Mouse (Mus musculus): ENCODE measurements at regions not wholly inside any gene's neighbourhood (a gene's known extent, or its start where the extent isn't known, plus 50 kb on each side); places are given as distances from the start of the nearest gene placed in this dataset.
A peak's percentile ranks its signal among the peaks of the same experiment; 100 is the strongest.

DNA sequence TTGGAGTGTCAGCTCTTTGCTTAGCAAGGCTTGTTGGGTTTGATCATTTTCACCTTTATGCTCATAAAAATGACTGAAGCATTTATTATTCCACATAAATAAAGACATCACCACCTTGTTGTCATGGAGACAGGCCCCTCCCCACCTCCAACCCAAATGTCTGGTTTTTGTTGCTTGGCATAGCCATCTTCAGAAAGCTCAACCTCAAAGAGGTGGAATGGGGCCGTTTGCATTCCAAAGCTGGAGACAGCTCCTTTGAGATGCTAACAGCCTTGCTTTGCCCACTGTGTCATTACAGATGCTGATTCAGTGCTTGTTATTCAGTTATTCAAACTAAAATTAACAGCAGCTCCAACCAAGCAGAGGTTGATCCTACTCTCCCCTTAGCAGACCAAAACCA, 51.9 kb upstream of the Lgalsl start:
- intact Hi-C loops (cut with DNase I) = no loop called here
- no peak for DNase-seq (ENCODE audit: low spot score in 2 of 2)

DNA sequence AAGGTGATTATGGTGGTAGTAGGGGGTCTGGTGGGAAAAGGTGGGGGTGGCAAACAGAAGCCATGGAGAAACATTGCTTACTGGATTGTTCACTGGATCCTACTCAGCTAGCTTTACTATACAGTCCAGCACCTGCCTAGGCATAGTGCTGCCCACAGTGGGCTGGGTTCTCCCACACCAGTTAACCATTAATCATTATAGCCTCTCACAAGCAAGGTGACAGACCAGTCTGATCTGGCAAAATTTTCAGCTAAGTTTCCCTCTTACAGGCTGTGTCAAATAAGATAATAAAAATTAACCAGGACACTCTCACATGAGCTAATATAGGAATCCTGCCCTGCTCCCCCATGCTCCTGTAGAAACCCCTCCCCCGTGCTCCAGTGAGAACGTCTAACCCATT, 53.1 kb upstream of the Lgalsl start:
- intact Hi-C loops (cut with DNase I) = no loop called here

DNA sequence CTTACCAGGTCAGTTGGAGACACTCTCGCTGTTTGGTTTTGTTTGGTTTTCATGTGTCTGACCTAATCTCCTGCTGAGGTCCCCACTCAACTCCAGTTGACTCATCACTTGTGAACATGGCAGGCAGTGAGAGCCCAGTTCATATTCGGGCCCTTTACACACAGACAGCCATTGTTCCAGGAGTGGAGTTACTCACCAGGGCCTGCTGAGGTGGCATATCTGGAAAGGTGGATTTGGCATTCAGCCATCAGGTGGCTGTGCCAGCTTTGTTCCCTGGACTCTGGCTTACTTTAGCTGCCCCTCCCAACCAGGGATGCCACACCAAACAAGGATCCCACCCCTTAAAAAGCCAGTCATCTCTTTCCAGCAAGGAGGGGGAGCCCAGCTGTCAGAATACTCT, 56.2 kb upstream of the Lgalsl start:
- intact Hi-C loops (cut with DNase I) = no loop called here
- DNase-seq (ENCODE audit: low spot score in 2 of 2) = no peak

More for the DNA sequence above, 53.1 kb upstream of the Lgalsl start:
- DNase-seq (ENCODE audit: low spot score in 2 of 2) = no peak

DNA sequence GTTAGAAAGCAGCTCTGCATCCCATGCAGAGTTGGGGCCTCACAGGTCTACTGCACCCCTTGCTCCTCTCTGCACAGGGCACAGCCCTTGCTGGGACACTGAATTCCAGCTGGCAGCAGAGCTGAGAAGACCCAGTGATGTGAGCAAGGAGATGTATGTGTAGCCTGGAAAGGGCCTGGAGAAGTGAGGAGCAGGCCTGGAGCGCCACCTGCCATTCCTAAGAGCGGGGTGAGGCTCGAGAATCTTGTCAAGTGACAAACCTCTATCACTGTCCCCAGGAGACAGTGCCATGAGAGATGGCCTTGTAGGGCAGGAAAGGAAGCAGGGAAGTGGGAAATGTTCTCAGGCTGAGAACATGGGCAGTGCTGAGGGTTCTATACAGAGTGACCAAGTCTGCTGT, 59.6 kb upstream of the Lgalsl start:
- intact Hi-C loops (cut with DNase I) = no loop called here

DNA sequence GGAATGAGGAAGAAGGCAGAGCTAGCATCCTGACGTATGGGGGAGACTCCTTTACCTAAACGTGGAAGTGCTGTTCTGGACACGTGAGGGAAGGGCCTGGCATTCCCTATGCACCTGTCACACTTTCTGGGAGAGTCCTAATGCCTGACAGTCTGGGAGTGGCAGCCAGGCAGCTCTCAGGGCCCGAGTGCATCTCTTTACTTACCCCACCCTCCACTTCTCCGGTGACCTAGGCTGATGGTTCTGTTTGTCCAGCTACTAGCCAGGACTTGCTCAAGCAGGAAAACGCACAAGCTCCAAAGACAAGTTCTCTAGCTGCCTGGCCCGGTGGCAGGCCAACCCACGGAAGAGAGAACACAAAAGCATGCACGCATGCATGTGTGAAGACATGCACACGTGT, 60.9 kb upstream of the Lgalsl start:
- DNase-seq (ENCODE audit: low spot score in 2 of 2) = no peak
- intact Hi-C loops (cut with DNase I) = no loop called here

More for the DNA sequence above, 59.6 kb upstream of the Lgalsl start:
- no peak for DNase-seq (ENCODE audit: low spot score in 2 of 2)

DNA sequence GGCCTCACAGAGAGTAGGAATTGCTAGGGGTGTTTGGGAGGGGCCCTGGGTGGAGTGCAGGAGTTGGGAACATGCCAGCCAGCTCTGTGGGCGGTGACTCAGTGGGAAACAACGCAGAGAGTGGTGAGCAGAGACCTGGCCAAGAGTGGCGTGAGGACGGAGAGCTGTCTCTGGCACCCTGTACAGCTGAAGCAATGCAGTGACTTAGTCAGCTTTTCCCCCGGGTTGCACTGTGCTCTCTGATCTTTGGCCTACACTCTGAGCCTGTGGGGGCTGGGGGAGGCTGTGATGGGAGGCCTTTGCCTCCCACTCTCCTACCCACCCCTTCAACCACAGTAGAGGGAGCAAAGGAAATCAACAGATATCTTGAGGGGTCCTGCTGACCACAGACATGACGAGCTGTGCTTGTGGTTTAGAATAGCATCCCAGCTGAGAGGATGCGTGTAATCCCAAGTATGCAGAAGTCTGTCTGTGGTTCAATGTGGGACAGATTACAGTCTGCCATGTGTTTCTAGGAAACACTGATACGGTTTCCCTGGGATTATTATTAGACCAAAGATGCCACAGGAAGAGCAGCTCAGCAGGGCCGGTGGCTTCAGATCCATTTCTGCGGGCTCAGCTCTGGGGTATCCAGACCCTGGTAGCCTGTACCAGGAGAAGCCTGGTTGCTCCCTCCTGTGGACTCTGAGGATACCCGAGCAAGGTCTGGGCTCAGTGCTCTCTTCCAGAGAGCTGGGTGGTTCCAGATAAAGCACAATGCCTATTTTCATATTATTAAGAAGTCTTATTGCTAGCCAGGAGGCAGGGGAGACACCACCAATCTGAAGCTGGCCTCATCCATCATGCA, 65.6 kb upstream of the Lgalsl start:
- DNase-seq (ENCODE audit: low spot score in 2 of 2) = no peak
- intact Hi-C loops (cut with DNase I) = no loop called here

DNA sequence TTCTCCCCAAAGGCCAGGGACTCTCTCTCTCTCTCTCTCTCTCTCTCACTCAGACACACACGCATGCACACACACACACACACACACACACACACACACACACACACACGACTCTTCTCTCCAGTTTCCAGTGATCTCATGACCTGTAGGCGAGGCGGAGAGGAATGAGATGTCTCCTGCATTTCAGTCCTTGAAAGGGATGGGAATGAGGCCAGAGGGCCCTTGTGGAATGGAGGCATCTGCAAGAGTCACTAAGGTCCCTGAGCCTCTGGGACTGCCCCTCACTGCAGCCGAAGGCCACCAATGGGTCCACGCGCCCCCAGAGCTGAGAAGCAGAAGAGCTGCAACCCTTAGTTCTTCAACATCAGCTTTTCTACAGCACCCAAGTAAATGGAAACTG, 66.6 kb upstream of the Lgalsl start:
- DNase-seq (ENCODE audit: low spot score in 2 of 2) = no peak
- intact Hi-C loops (cut with DNase I) = no loop called here

DNA sequence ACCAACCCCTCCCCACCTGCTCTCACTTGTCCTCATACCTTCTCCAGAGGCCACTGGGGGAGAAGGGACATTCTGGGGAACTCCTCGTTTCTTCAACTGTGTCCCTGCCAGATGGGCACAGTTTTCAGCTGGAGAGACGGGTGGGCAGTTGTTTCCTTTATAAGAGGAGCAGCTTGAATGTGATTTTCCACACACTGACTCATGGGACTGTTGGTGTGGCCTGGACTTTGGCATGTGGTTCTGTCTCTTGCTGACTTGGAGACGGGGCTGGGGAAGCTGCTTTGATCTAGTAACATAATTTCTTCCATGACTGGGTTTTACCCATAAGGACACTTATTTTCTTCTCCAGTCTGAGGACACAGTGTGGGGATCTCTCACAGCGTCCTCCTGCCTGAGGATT, 67.7 kb upstream of the Lgalsl start:
- intact Hi-C loops (cut with DNase I) = no loop called here
- DNase-seq (ENCODE audit: low spot score in 2 of 2) = peak in 1 of 2 experiments; percentile 62

DNA sequence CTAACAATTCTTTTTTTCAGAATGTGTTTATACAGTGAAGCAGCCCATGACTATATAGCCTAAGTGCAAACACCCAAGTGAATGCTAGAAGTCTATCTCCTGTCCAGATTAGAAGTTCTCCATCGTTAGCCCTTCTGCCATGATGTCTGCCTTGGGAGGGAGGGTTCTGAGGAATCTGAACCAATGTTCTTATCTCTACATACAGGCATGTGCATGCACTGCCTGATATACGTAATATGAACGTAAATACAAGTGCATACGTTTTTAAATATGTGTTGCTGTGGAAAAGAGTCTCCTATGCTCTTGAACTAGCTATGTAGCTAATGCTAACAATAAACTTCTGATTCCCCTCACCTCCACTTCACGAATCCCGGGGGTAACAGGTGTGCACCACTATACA, 68.9 kb upstream of the Lgalsl start:
- intact Hi-C loops (cut with DNase I) = no loop called here
- DNase-seq (ENCODE audit: low spot score in 2 of 2) = no peak

DNA sequence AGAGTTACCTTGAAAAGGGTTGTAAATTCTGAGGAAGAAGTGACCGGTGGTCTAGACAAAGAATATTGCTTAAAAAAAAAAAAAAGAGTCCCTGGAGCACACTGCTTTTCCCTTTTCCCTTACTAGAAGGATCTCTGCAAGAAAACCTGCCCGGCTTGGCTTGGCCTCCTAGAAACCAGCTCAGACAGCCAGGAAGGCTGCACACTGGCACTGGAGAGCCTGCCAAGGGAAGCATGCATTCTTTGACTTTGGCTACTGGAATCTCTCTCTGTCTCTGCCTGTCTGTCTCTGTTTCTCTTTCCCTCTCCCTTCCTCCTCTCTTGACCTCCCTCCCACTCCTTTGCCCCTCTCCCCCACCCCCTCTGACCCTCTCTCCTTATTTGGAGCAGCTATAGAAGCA, 71.1 kb upstream of the Lgalsl start:
- intact Hi-C loops (cut with DNase I) = no loop called here
- DNase-seq (ENCODE audit: low spot score in 2 of 2) = no peak

DNA sequence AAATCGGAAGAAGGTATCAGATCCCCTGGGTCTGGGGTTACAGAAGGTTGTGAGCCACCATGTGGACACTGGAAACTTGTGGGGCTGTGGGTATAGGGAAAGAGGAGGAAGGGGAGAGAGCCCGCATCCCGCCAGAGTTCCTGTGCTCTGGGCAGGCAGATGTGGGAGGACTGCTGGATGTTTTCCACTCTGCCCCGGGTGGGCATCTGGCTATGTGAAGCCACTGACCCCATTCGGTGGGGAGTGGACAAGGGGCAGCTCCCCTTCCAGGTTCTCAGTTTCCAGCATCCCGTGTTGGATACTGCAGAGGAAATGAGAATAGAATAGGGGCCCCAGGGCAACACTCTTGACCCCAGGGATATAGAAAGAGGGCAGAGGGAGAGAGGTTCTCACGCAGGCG, 72.1 kb upstream of the Lgalsl start:
- no peak for DNase-seq (ENCODE audit: low spot score in 2 of 2)
- intact Hi-C loops (cut with DNase I) = no loop called here

DNA sequence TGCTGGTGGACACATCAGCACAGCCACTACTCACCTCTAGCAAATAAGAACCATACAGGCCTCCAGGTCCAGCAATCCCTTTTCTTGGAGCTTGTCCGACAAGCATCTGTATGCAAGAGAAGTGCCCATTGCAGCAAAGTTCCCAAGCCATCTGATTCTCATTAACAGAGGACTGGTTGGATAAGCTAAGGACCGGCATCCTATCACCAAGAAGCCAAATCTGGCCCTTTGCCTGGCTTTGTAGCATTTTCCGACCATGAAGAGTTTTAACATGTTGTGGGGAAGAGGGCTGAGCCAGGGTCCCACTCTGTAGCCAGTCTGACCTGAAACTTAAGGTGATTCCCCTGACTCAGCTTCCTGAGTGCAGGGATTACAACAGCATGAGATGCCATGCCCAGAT, 77.1 kb upstream of the Lgalsl start:
- DNase-seq (ENCODE audit: low spot score in 2 of 2) = no peak
- intact Hi-C loops (cut with DNase I) = no loop called here

DNA sequence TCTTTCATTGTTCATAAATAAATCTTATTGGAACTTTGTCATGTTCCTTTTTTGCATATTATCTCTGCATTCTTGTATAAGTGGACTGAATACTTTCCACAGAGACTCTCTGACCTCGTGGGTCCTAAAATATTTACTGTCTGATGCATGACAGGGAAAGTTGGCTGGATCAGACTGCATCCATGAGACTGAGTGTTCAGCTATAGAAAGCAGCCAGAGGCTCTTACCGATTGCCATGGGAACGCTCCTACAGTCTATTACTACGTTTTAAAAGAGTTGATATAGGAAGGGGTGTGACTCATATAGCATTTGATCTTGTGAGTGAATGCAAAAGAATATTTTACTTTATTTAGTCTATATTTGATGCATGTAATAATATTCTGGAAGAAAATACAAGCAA, 77.6 kb upstream of the Lgalsl start:
- intact Hi-C loops (cut with DNase I) = no loop called here
- DNase-seq (ENCODE audit: low spot score in 2 of 2) = no peak

DNA sequence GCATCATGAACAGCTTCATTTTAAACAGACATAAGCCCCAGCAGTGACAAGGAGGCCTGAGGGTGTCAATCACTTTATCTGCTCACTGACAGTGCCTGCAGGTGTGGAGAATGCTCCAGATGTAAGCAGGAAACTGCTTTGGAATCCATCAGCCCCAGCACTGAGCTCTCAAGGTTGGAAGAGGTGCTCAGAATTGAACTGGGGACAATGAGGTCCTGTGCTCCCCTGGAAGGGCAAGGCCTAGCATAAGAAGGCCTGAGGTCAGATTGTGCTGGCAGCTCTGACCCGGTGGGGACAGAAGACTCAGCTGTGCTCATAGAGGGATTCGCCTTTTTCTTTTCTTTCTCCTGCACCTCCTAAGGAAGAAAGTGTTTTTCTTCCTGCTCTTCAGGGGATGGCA, 82.2 kb upstream of the Lgalsl start:
- DNase-seq (ENCODE audit: low spot score in 2 of 2) = no peak
- intact Hi-C loops (cut with DNase I) = loop anchor here (5.0 to 10.0 kb wide), 5 partner anchors 171 to 1091 kb away; partner anchors contain the start of gene Aftph

DNA sequence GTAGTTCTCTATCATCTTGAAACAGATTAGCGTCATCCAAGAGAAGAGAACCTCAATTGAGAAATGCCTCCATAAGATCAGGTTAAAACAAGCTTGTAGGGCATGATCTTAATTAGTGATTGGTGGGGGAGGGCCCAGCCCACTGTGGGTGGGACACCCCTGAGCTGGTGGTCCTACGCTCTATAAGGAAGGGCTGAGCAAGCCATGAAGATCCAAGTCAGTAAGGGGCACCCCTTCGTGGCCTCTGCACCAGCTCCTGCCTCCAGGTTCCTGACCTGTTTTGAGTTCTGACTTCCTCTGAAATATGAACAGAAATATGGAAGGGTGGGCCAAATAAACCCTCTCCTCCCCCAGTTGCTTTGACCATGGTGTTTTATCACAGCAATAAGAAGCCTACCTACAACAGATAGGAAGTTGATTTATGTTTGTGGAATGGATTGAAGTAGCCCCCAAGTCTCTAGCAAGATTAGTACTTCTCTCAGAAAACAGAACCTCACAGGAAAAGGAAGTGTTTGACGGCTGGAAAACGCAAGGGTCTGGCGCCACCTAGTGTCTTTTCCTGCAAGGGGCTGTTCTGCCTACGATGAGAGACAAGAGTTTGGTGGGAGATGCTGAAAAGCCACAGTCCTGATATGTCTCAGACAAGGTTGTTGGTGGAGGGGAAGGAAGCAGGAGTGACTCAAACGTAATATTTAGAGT, 82.9 kb upstream of the Lgalsl start:
- intact Hi-C loops (cut with DNase I) = loop anchor here (1.0 to 10.0 kb wide), 8 partner anchors 82 to 1091 kb away; partner anchors contain the start of genes Aftph, Lgalsl and Peli1
- peak; percentile 83 to 91 for DNase-seq (ENCODE audit: low spot score in 2 of 2)

DNA sequence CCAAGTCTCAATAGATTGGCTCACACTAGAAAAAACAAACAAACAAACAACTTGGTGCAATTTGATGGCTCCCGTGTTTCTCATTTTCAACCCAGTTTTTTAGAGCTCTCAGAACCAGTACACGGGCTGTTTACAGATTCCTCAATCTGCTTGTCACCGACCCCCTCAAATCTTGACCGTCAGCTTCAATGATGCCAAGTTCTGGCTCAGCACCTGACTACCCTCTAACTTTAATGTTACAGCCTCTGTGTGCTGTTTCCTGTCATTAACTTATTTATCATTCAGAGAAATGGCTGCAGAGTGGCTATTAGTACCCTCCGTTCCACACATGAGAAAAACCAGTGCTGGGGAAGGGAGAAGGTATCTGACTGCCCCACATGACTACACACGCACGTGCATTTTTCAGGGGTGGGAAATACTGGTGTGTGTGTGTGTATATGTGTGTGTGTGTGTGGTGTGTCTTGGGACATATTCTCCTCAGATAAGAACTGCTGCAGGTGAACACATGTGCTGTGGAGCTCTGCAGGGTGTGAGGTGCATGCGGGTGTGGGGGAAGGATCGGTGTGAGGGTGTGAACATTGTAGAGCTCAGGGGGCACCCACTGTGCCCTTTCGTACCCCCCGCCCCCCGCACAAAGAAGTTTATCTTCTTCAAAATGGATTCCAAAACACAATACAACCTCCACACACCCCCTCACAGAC, 83.6 kb upstream of the Lgalsl start:
- DNase-seq (ENCODE audit: low spot score in 2 of 2) = no peak
- intact Hi-C loops (cut with DNase I) = loop anchor here (1.0 to 10.0 kb wide), 8 partner anchors 83 to 1092 kb away; partner anchors contain the start of genes Aftph, Lgalsl and Peli1

DNA sequence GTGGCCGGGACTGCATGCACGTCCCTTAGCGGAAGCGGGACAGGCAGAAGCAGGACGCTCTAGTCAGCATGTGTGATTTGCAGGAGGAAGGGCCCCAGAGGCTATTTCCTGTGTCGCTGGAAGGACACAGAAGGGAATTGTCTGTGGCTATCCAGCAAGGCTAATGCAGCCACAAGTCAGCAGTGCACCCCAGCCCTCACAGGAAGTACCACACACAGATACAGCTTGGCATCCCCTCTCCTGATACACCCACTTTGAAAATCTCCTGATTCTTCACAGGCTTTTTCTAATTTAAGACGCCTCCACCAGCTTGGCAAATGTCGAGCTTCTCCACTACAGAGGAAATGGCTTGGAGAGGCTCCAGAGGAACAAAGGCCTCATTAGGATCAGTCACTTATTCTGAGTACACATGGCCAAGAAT, 84.3 kb upstream of the Lgalsl start:
- intact Hi-C loops (cut with DNase I) = loop anchor here (1.0 to 10.0 kb wide), 4 partner anchors 102 to 263 kb away; partner anchors contain the start of gene Peli1
- peak; percentile 54 to 85 for DNase-seq (ENCODE audit: low spot score in 2 of 2)

DNA sequence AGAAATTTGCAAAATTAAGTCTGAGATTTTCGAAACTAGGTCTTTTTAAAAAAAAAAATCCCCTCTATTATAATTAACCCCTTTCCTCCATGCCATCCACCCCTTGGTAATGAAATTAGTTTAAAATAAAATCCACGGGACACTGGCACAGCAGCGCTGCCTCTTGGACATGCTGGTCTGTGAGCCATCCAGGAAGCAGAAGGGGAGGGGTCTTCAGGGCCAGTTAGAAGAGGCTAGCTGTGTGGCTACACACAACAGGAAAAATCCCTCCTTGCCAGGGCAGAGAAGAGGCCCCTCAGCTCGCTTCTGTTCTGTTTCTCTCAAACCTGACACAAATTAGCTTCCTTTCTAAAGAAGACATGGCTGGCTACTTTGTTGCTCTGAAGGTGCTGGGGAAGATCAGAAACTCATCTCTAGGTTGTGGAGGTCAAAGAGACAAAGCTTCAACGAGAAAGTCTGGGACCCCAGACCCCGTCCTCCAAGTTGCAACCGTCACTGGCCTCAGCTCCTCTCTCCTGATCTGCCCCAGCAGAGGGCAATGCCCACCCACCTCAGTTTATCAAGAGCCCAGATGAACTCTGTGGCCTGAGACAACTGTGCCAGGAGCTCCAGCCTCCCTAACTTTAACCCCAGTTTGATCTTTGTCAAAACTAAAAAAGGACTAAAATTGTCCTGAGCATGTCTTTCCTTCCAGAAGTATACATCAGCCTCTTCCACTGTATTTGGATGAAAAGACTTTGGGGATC, 85.0 kb upstream of the Lgalsl start:
- DNase-seq (ENCODE audit: low spot score in 2 of 2) = no peak
- intact Hi-C loops (cut with DNase I) = loop anchor here (1.0 to 10.0 kb wide), 4 partner anchors 101 to 262 kb away; partner anchors contain the start of gene Peli1

DNA sequence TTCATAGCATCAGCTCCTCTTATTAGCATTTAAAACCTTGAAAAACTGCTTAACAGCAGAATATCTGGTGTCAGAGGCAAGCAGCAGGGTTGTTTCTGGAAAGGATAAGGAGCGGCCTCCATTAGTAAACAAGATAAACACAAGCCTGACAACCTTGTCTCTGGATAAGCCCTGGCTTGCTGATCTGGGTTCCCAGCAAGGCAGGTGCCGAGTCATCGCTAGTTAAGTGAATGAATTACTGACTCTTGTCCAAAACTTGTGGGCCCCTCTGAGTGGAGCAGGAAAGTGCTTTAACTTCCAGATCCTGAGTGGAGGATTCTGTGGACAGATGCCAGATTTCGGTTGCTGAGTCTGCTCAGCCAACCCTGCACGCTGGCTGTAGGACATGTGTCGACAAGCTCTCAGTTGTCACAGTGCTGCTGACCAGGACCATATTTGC, 85.6 kb upstream of the Lgalsl start:
- intact Hi-C loops (cut with DNase I) = loop anchor here (5.0 to 10.0 kb wide), 2 partner anchors 101 to 262 kb away; no protein-coding TSS in a partner anchor
- no peak for DNase-seq (ENCODE audit: low spot score in 2 of 2)
